Mouse (Mus musculus) lung, adult 10 weeks (tissue): ENCODE data around the gene Hap1. TPM values are rescaled to one million over a fixed set of nuclear protein-coding genes. Genes with fewer than 3 reads are reported as not detected.

ENCODE experiments used
- polyA plus RNA-seq: library from polyadenylated mRNA; stranded (reverse); fragments of 350-450 nt; fragmentation: Illumina TruSeq; extraction: RNeasy Lipid Tissue Mini Kit (QIAGEN cat#74804); gene quantifications from one replicate; pipeline ENCODE4 v1.2.3, GENCODE M21; 2014; ENCODE audit warnings: low read depth, low replicate concordance; ENCODE audit not compliant: insufficient read depth

The Hap1 gene
- polyA plus RNA-seq = 5.0 TPM

DNA sequence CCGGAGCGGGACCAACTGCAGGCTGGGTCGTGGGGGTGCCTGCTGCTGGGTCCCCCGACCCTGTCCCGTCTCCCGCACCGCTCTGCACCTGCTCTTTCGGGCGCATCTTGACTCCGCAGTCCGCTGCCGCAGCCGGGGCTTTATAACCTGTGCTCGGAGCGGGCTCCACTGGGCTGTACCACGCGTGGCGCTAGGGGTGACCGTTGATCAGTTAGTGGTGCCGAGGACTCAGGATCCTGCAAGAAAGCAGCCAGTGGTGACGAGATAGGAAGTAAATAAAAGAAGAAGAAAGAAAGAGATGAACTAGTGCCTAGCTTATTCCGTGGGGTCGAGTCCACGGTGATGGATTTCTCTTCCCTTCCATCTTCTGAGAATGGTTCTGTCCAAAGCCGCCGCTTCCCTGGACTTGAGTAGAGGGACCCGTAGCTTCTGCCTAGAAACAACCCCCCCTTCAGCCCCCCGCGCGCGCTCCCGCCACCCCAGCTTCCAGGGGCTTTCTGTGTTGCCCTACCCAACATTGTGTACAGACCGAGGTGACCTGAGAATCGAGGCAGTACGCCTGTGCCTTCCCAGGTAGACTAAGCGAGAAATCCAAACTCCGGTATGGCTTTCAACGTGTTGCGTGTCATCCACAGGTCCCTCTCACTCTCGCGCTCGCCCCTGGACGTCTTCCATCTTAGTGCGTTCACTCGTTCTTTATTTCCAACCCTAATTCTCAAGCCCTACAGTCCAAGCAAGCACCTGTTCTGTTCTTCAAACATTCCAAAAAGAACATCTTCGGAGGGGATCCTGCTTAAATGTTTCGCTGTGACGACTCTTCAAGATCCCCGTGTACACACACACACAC is at the start of gene Hap1:
Gene Hap1 (minus strand): TSS at position 157 of the 847 bp plus-strand sequence.

DNA sequence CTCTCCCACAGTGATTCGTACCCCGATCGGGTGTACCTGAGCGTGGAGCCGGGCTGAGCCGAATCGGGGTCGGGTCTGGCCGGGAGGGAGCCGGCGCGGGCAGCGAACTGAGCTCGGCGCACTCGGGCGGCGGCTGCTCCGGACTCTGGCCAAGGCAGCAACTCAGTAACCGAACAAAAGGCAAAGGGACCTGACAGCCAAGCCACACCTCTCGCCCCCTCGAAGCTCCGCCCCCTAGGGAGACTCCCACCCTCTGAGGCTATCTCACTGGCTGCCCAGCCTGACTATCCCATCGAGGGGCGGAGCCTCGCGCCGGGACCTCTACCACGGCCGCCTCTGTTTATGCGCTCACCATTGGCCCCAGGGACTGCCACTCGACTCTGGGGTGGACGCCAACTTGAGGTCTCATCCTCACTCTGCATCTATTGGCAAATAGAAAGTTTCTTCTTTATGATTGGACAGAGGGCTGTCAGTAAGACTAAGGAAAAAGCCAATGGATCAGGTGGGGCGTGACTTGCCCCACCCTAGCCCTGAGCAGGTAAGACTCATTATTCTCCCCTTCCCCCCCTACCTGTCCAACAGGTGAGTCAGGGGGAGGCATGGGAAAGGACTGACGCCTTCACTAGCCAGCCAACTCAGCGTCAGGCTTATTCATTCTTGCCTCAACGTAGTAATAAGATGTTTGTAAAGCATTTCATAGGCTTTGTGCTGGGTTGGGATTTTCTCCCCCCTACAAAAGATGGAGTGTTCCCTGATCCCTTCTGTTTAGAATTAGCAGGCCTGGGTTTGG is 41.9 kb upstream of the Hap1 start, which contains the start of gene Jup:
Gene Jup (minus strand): TSS at position 164 of the 790 bp plus-strand sequence.

DNA sequence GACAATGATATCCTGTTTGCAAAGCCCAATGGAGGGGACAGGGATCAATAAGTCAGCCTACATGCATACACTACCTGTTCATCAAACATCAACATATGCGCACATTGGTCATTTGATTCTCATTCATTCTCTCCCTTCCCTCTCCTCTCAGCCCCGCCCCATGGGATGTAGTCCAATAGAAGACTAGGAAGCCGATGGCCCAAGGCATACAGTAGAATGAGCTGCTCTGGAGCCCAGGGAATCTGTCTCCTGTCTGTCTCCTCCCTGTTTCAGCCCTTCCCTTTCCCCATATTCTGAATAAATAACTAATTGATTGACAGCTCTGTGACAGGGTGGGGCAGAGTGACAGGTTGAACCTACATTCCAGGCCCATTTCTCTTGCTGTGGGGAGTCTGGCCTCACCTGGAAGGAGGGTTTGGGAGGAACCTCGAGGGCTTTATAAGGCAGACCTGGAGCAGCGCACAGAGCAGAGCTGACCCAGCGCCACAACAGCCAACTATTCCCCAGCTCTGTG is 21.9 kb downstream of the Hap1 start, which contains the start of gene Gast:
Gene Gast (plus strand): TSS at position 464 of the 514 bp plus-strand sequence.

DNA sequence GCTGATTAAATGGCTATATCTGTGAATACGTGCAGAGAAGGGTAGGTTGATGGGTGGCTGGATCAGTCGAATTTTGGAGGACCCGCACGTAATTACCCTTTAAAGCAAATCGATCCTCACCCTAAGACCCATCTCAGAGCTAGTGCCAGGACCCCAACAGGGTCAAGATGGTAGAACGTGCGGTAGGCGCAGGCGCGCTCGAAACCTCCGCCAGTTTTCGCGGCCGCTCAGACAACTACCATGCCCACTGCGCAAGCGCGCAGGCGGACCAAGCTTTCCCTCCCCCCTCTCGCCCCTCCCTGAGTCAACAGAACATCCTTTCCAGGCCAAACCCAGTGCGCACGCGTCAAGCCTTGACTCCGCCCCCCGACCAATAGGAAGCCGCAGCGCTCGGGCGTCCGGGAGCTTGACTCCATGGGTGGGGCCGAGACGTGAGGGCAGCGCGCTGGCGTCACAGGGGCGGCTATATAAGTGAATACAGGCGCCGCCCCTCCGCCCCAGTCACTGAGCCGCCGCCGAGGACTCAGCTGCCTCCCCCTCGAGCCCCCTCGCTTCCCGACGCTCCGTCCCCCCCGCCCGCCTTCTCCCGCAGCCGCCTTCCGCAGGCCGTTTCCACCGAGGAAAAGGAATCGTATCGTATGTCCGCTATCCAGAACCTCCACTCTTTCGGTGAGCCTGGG is 36.3 kb downstream of the Hap1 start, which contains the start of gene Eif1:
Gene Eif1 (plus strand): TSS at position 394 of the 680 bp plus-strand sequence.

Other genes starting within 250 kb of the Hap1 start
- 0.44 TPM for gene Krt13, start 234.6 kb downstream of the Hap1 start, polyA plus RNA-seq
- 1.0 TPM for gene Krt15, start 220.2 kb downstream of the Hap1 start, polyA plus RNA-seq
- gene Krt19, start 207.5 kb downstream of the Hap1 start, polyA plus RNA-seq = 168 TPM
- gene Krt9, start 162.9 kb downstream of the Hap1 start, polyA plus RNA-seq = not detected
- gene Krt14, start 148.6 kb downstream of the Hap1 start, polyA plus RNA-seq = 0.52 TPM
- gene Krt16, start 107.2 kb downstream of the Hap1 start, polyA plus RNA-seq = not detected
- gene Krt17, start 95.1 kb downstream of the Hap1 start, polyA plus RNA-seq = not detected
- gene Krt42, start 86.3 kb downstream of the Hap1 start, polyA plus RNA-seq = not detected
- gene Eif1, start 36.2 kb downstream of the Hap1 start, polyA plus RNA-seq = 1,257 TPM
- gene Gast, start 21.7 kb downstream of the Hap1 start, polyA plus RNA-seq = not detected
- gene Jup, start 41.6 kb upstream of the Hap1 start, polyA plus RNA-seq = 137 TPM
- gene P3h4, start 58.7 kb upstream of the Hap1 start, polyA plus RNA-seq = 15.4 TPM
- gene Fkbp10, start 59.6 kb upstream of the Hap1 start, polyA plus RNA-seq = 15.4 TPM
- 29.2 TPM for gene Nt5c3b, start 85.7 kb upstream of the Hap1 start, polyA plus RNA-seq
- 0.20 TPM for gene Klhl10, start 85.8 kb upstream of the Hap1 start, polyA plus RNA-seq
- 1.3 TPM for gene Klhl11, start 116.6 kb upstream of the Hap1 start, polyA plus RNA-seq
- gene Acly, start 171.9 kb upstream of the Hap1 start, polyA plus RNA-seq = 75.1 TPM
- gene Ttc25, start 189.5 kb upstream of the Hap1 start, polyA plus RNA-seq = 4.2 TPM
- gene Cnp, start 218.8 kb upstream of the Hap1 start, polyA plus RNA-seq = 32.8 TPM